Mouse (Mus musculus) liver, embryonic 14.5 days (tissue): ENCODE measurements around the gene Tnnc1.

ENCODE experiments used
- CTCF ChIP-seq: IDR thresholded peaks from 2 replicates; pipeline ENCODE4 v1.5.1; 2016; ENCODE audit warnings: antibody characterized with exemption, low read depth, control low read depth
- EP300 ChIP-seq: IDR thresholded peaks from 2 replicates; pipeline ENCODE4 v1.6.1; 2016; ENCODE audit warnings: antibody characterized with exemption, low read depth

DNA sequence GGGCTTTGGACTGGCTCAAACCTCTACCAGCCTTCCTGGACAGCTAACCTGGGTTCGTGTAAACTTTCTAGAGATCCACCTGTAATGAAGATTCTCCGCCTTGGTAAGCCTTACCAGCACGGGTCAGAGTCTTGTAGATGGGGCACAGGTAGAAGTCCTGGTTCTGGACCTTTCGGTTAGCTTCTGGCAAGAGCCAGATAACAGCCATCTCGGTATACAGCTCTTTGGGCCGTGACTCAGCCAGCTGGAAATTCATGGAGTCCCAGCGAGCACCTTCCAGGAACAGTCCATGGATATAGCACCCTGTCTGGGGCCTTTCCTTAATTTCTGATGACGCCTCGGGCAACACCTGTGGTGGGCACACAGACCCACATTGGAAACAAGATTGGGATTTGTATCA lies 52.8 kb downstream of the Tnnc1 start:
- TF ChIP-seq CTCF: no peak
- TF ChIP-seq EP300: peak; percentile 69
